Mouse (Mus musculus) heart, adult 11 months (tissue): ENCODE data around the gene Cd6.

ENCODE experiments used
- DNase-seq: peaks from one replicate; pipeline ENCODE4 v3.0.0; 2022

Cd6 gene

GRCm38 (mm10) chr19:10759983-10760831 is 69.7 kb downstream of the Cd6 start:
- peak; percentile 97 for DNase-seq

GRCm38 (mm10) chr19:10759525-10759924 is 70.3 kb downstream of the Cd6 start:
- no peak for DNase-seq

GRCm38 (mm10) chr19:10758708-10759107 is 71.2 kb downstream of the Cd6 start:
- DNase-seq = no peak

DNA sequence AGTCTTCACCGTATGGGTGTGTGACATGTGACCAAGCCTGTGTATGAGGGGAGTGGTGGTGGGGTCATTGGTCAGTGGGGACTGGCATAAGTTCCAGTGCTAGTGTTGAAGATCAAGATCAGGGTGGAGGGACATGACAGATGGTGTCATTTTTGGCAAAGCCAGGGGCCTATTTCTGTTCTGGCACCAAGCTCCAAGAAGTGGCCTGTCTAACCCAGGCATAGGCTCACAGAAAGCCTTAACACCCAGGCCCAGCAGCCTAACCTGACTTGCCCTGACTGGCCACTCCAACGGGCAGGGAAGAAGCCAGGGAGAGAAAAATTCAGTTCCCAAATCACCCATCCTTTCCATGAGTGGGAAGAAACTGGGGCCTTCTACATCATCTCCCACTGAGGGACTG is 72.3 kb downstream of the Cd6 start:
- no peak for DNase-seq

DNA sequence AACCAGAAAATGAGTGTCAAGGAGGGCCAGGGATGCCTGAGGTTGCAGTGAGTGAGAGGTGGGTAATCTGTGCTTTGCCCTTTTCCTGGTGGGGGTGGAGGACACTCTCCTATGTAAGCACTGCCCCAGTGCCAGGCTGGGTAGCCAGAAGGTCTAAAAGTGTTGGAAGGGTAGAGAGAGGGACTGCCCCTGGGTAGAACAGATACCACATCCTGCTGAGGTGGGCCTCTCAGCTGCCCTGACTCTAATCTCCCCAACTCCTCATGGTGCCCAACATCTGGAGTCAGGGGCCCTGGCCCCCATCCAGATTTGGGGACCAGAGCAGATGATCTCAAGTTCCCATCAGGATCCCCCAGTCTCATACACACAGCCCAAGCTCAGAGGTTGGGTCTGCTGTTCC is 72.7 kb downstream of the Cd6 start:
- DNase-seq = no peak

- DNase-seq = no peak
These were observed 77.2 kb downstream of the Cd6 start for GRCm38 (mm10) chr19:10752646-10753045.

GRCm38 (mm10) chr19:10752106-10752505 is 77.8 kb downstream of the Cd6 start:
- DNase-seq = no peak

DNA sequence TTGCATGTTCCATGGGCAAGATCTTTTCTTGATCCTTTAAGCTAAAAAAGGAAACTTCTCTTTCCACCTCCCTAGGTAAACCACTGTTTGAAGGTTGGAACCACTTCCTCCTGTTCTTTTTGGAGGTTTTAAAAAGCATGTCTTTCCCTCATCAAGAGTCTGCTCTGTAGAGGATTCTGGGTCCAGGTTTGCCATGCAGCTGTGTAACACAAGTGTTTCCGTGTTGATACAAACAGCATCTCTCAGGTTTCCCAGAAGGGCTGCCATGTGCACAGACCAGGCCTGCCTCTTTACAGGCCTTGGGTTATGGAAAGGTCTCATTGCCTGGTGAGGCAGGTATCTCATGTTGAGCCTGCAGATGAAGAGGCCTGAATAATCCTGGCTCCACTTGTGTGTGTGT is 78.3 kb downstream of the Cd6 start:
- no peak for DNase-seq

- no peak for DNase-seq
These were observed 79.7 kb downstream of the Cd6 start for GRCm38 (mm10) chr19:10750161-10750560.

- DNase-seq = no peak
These were observed 80.6 kb downstream of the Cd6 start for GRCm38 (mm10) chr19:10749295-10749694.

DNA sequence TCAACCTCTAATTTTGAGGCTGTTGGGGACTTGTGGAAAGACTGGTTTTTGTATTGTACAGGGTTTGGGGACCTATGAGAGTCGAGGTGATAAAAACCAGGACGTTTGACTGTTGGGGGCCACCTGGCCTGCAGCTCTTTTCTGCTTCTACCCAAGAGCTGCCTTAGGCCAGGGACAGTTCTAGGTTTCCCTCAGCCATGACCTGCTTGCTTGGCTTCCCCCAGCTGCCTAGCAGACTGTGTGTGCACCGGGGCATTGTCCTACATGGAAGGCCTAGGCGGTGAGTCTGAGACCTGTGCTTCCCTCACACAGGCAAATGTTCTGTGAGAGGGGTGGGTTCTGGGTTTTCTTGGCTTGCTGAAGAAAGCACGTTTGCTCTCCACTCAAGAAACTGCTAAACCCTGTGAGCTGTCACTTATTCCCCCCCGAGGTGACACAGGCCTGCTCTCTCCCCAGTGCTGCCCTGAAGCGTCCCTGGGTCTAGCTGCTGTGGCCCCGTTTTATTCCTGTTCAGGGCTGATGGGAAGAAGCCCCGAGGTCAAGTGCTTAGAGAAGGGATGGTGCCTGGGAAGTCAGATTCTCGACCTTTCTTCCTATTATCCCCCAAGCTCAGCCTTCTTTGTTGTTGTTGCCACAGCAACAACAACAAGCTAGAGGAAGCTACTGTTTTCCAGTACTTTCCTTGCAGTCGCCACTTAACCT is 81.3 kb downstream of the Cd6 start:
- no peak for DNase-seq

- DNase-seq = peak; percentile 81
These were observed 82.1 kb downstream of the Cd6 start for GRCm38 (mm10) chr19:10747718-10748117.

- DNase-seq = no peak
These were observed 82.7 kb downstream of the Cd6 start for GRCm38 (mm10) chr19:10747182-10747581.

DNA sequence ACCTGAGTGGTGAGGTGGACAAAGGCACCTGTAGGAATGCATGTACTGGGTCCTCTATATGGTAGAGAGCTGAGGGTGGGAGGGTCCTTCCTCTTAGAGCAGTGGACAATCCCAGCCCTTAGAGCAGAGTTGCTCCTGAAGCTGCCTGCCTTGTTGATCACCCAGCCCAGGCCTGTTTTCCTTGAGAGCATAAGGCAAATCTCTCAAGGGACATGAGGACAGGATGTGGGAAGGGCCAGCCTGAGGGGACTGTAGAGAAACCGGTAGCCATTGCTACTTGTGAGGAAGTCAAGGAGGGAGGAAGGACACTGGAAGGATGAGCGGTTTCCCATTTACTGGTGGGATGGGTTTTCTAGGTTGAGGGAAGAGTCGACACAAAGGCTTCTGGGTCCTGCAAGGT is 87.3 kb downstream of the Cd6 start:
- DNase-seq = peak; percentile 94

GRCm38 (mm10) chr19:10742145-10742544 is 87.7 kb downstream of the Cd6 start:
- DNase-seq = no peak

- DNase-seq = no peak
These were observed 89.0 kb downstream of the Cd6 start for GRCm38 (mm10) chr19:10740641-10741440.

DNA sequence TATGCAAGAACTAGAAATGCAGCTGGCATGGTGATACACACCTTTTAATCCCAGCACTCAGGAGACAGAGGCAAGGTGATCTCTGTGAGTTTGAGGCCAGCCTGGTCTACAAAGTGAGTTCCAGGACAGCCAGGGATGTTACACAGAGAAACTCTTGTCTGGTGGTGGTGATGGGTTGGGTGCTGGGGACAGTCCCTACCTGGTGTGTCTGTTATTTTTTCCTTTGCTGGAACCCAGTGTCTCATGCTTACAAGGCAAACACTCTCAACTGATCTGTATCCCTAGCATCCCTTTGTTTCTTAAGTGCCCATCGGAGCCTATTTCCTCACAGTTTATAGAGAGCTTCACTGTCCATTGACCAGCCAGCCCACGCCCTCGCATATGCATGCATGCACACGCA is 89.9 kb downstream of the Cd6 start:
- no peak for DNase-seq
